Mouse (Mus musculus) cerebellum, postnatal 14 days (tissue): ENCODE results near the gene Nt5c1a.

Experiments
- DNase-seq, 2 experiments: peaks; one replicate each; pipeline ENCODE4 v3.0.0; 2021; ENCODE audit warnings: mixed read lengths in 2 of 2

The Nt5c1a gene

DNA sequence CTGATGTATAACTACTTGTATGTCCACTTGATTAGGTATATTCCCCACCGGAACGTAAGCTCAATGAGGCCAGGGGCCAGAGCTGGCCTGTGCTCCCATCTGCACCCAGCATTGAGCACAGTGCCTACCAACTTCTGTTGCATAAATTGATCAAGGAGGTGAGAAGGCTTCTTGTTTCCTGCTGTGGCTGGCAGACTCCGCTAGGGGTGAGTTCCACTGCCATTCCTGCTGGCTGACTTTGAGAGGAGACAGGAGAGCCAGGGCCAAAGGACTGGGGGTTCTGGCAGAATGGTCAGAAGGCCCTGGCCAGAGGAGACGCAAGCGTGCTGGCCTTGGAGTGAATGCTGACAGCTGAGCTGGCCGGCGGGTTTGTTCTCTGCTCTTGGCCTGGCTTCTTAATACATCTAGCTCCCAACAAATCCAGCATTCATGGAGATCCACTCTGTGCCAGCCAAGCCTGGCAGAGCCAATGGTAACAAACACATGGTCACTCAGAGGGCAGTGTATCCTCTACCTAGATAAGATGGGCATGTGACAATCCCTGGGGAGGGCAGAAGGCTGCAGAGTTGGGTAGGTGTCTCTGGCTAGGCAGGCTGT lies 47.8 kb downstream of the Nt5c1a start:
- peak; percentile 88 to 94 for DNase-seq

GRCm38 (mm10) chr4:123252214-123252613 lies 50.9 kb downstream of the Nt5c1a start:
- DNase-seq, result peak; percentile 52 to 69

DNA sequence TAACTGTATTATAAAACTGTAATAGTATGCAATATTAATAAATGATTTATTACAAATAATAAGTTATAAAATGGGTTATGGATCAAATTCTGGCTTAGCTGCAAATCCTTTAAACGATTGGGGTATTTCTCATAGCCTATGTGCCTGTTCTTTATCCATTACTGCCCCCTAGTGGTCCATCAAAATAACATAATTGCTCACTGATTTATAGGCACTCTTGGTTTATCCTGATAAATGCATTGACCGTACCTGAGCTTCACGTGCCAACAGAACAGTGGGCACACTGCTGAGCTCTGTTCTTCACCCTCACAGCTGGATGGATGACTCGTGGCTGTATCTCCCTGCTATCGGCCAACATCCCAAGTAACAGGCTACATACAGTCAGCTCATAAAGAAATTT lies 53.3 kb downstream of the Nt5c1a start:
- DNase-seq, result peak; percentile 47 to 78

DNA sequence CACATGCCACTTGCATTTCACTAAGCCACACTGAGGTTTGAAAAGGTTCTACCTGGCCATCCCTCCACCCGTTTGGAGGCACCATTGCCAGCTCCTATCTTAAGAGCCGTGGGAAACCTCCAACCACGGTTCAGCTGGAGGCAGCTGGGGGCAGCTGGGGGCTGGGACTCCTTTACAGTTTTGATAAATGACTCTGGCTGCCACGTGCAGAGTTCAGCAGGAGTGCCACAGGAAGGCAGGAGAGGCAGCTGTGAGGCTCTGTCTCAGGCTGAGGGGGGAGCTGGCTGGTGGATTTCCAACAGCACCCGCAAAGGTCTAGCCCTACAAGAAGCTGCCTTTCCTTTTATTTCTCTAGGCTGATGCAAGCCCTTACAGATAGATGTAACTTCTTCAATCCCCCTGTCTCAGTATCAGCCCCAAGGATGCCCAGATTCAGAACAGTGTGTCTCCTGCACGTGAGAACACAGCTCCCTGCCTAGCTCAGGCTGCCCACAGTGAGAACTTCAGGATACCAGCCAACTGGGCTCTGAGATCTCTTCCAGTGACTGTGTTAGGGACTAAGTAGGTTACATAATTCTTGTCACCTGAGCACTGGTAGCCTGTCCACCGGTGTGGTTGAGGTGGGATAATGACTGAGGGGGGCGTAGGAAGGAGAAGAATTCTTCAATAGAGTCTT lies 58.9 kb downstream of the Nt5c1a start:
- peak in 1 of 2 experiments; percentile 28 for DNase-seq

GRCm38 (mm10) chr4:123261721-123262401 lies 60.6 kb downstream of the Nt5c1a start, which contains the start of gene Pabpc4:
Gene Pabpc4, plus strand, starts transcription at chr4:123262351.
- no peak for DNase-seq
